Mouse (Mus musculus) embryonic facial prominence, embryonic 13.5 days (tissue): ENCODE measurements around the gene Spg7. TPM values are rescaled to one million over a fixed set of nuclear protein-coding genes. Genes with fewer than 3 reads are reported as not detected.
A peak's percentile ranks its signal among the peaks of the same experiment; 100 is the strongest.

Source experiments
- ATAC-seq: fragments of 200-750 bp; cut with Nextera tagmentation; 2 replicates; pipeline ENCODE4 v1.8.0; 2017; ENCODE audit warnings: low read depth; ENCODE audit not compliant: insufficient number of reproducible peaks, insufficient read depth, low FRiP score, low TSS enrichment
- H3K27ac ChIP-seq: fragments of 300-500 bp; sonication (generic); 2 replicates; pipeline ENCODE4 v1.5.1; 2015; ENCODE audit warnings: moderate library complexity, mild to moderate bottlenecking, inconsistent platforms
- H3K27me3 ChIP-seq: fragments of 300-500 bp; sonication (generic); 2 replicates; pipeline ENCODE4 v1.6.1; 2015; ENCODE audit warnings: mild to moderate bottlenecking, inconsistent platforms
- H3K36me3 ChIP-seq: fragments of 300-500 bp; sonication (generic); 2 replicates; pipeline ENCODE4 v1.6.1; 2015; ENCODE audit warnings: mild to moderate bottlenecking, inconsistent platforms
- H3K4me1 ChIP-seq: fragments of 300-500 bp; sonication (generic); 2 replicates; pipeline ENCODE4 v1.6.1; 2015; ENCODE audit warnings: inconsistent platforms
- H3K4me2 ChIP-seq: fragments of 300-500 bp; sonication (generic); 2 replicates; pipeline ENCODE4 v1.6.1; 2015; ENCODE audit warnings: moderate library complexity, mild to moderate bottlenecking, inconsistent platforms
- H3K4me3 ChIP-seq: fragments of 300-500 bp; sonication (generic); 2 replicates; pipeline ENCODE4 v1.5.1; 2015; ENCODE audit warnings: mild to moderate bottlenecking, inconsistent platforms
- H3K9ac ChIP-seq: fragments of 300-500 bp; sonication (generic); 2 replicates; pipeline ENCODE4 v1.6.1; 2015; ENCODE audit warnings: mild to moderate bottlenecking, inconsistent platforms
- H3K9me3 ChIP-seq: fragments of 300-500 bp; sonication (generic); 2 replicates; pipeline ENCODE4 v1.6.1; 2016; ENCODE audit warnings: inconsistent platforms
- WGBS: fragments of 180-500 bp; shearing (Covaris S2); methylation state at CpG from one replicate; pipeline ENCODE4 v1.1.7; 2015; ENCODE audit warnings: mixed read lengths; 5-methylcytosine and 5-hydroxymethylcytosine counted together
- polyA plus RNA-seq: library from polyadenylated mRNA; unstranded; fragments of >200 nt; fragmentation: Nextera tagmentation; extraction: Ambion mirVana; gene quantifications from 2 replicates; pipeline ENCODE4 v1.2.1, GENCODE M21; 2015

Spg7 gene
- 47.9 and 49.8 TPM in 2 replicates for polyA plus RNA-seq

GRCm38 (mm10) chr8:123062721-123063120, at the start of gene Spg7:
Gene Spg7, plus strand, starts transcription at chr8:123062942.
- H3K4me1 ChIP-seq: peaks cover 22% of the 10 kb centered on the region
- H3K9me3 ChIP-seq: no peaks in the 10 kb centered on the region
- H3K9ac ChIP-seq: no peak within 1 kb of the TSS
- 76% methylated on average over 7 of the region's 7 CpGs for WGBS
- H3K4me3 ChIP-seq: no peak within 1 kb of the TSS
- peaks cover 7% of the 10 kb centered on the region for H3K36me3 ChIP-seq
- no peak within 1 kb of the TSS for H3K4me2 ChIP-seq
- no peaks in the 10 kb centered on the region for H3K27me3 ChIP-seq
- ATAC-seq: no peak
- no peak within 1 kb of the TSS for H3K27ac ChIP-seq

GRCm38 (mm10) chr8:123014429-123014828, 48.3 kb upstream of the Spg7 start:
- Histone ChIP-seq H3K4me1 (peaks cover 22% of the 10 kb centered on the region), H3K27me3 (no peaks in the 10 kb centered on the region), H3K9ac (no peak overlapping the region), H3K27ac (no peak overlapping the region), H3K4me2 (no peak overlapping the region), H3K4me3 (no peak overlapping the region), H3K9me3 (no peaks in the 10 kb centered on the region), H3K36me3 (peaks cover 5% of the 10 kb centered on the region; the same call in 1 of the 2 replicates)
- 78% methylated on average over 7 of the region's 7 CpGs for WGBS
- no peak for ATAC-seq

GRCm38 (mm10) chr8:123015074-123015473, 47.7 kb upstream of the Spg7 start:
- no peak for ATAC-seq
- no peak overlapping the region for H3K4me2 ChIP-seq
- no peak overlapping the region for H3K9ac ChIP-seq
- 59% methylated on average over 3 of the region's 3 CpGs for WGBS
- peaks cover 22% of the 10 kb centered on the region for H3K4me1 ChIP-seq
- H3K27ac ChIP-seq: no peak overlapping the region
- H3K9me3 ChIP-seq: no peaks in the 10 kb centered on the region
- no peaks in the 10 kb centered on the region for H3K27me3 ChIP-seq
- H3K36me3 ChIP-seq: peaks cover 5% of the 10 kb centered on the region; the same call in 1 of the 2 replicates
- H3K4me3 ChIP-seq: no peak overlapping the region

- ATAC-seq: no peak
- Histone ChIP-seq H3K4me1 (peaks cover 34% of the 10 kb centered on the region), H3K9ac (no peak overlapping the region), H3K9me3 (no peaks in the 10 kb centered on the region), H3K27ac (no peak overlapping the region), H3K4me2 (no peak overlapping the region), H3K4me3 (no peak overlapping the region), H3K36me3 (peaks cover 5% of the 10 kb centered on the region; the same call in 1 of the 2 replicates), H3K27me3 (no peaks in the 10 kb centered on the region)
- WGBS: 91% methylated on average over 4 of the region's 4 CpGs
Measured at GRCm38 (mm10) chr8:123017143-123017542, 45.6 kb upstream of the Spg7 start.

- H3K4me3 ChIP-seq: no peak overlapping the region
- 77% methylated on average over 4 of the region's 4 CpGs for WGBS
- no peaks in the 10 kb centered on the region for H3K9me3 ChIP-seq
- no peak overlapping the region for H3K4me2 ChIP-seq
- no peak for ATAC-seq
- H3K27ac ChIP-seq: no peak overlapping the region
- H3K9ac ChIP-seq: peak overlapping the region; percentile 16; the same call in 1 of the 2 replicates
- H3K4me1 ChIP-seq: peaks cover 40% of the 10 kb centered on the region
- H3K36me3 ChIP-seq: peaks cover 5% of the 10 kb centered on the region; the same call in 1 of the 2 replicates
- no peaks in the 10 kb centered on the region for H3K27me3 ChIP-seq
Measured at GRCm38 (mm10) chr8:123018484-123019164, 44.1 kb upstream of the Spg7 start.

- Histone ChIP-seq H3K9ac (no peak overlapping the region), H3K27ac (no peak overlapping the region), H3K4me2 (no peak overlapping the region), H3K4me3 (no peak overlapping the region), H3K9me3 (no peaks in the 10 kb centered on the region), H3K36me3 (peaks cover 9% of the 10 kb centered on the region; the same call in 1 of the 2 replicates), H3K4me1 (peaks cover 40% of the 10 kb centered on the region), H3K27me3 (no peaks in the 10 kb centered on the region)
- ATAC-seq: no peak
- WGBS: 65% methylated on average over 2 of the region's 2 CpGs
Measured at GRCm38 (mm10) chr8:123020084-123020483, 42.7 kb upstream of the Spg7 start.

- H3K9ac ChIP-seq: no peak overlapping the region
- H3K4me1 ChIP-seq: peaks cover 39% of the 10 kb centered on the region
- WGBS: 77% methylated on average over 2 of the region's 2 CpGs
- no peak overlapping the region for H3K4me3 ChIP-seq
- no peaks in the 10 kb centered on the region for H3K27me3 ChIP-seq
- H3K4me2 ChIP-seq: no peak overlapping the region
- H3K9me3 ChIP-seq: no peaks in the 10 kb centered on the region
- no peak for ATAC-seq
- 0 out of 2 replicates have a peak overlapping the region, but pooled peaks have one; percentile 44 for H3K27ac ChIP-seq
- peaks cover 9% of the 10 kb centered on the region; the same call in 1 of the 2 replicates for H3K36me3 ChIP-seq
Measured at GRCm38 (mm10) chr8:123020859-123021258, 41.9 kb upstream of the Spg7 start.

- ATAC-seq: no peak
- H3K27me3 ChIP-seq: no peaks in the 10 kb centered on the region
- no peak overlapping the region for H3K4me3 ChIP-seq
- H3K4me2 ChIP-seq: no peak overlapping the region
- H3K4me1 ChIP-seq: peaks cover 39% of the 10 kb centered on the region
- H3K36me3 ChIP-seq: peaks cover 9% of the 10 kb centered on the region; the same call in 1 of the 2 replicates
- peak overlapping the region; percentile 53; the same call in 1 of the 2 replicates for H3K27ac ChIP-seq
- no peaks in the 10 kb centered on the region for H3K9me3 ChIP-seq
- H3K9ac ChIP-seq: no peak overlapping the region
- 68% methylated on average over 1 of the region's 1 CpGs for WGBS
Measured at GRCm38 (mm10) chr8:123021259-123021658, 41.5 kb upstream of the Spg7 start.

- H3K4me1 ChIP-seq: peaks cover 40% of the 10 kb centered on the region
- no peak overlapping the region for H3K27ac ChIP-seq
- ATAC-seq: no peak
Measured at GRCm38 (mm10) chr8:123022727-123023126, 40.0 kb upstream of the Spg7 start.

GRCm38 (mm10) chr8:123024226-123024625, 38.5 kb upstream of the Spg7 start:
- Histone ChIP-seq H3K4me2 (no peak overlapping the region), H3K36me3 (0 out of 2 replicates have a peak, but pooled peaks cover 10% of the 10 kb centered on the region), H3K9ac (no peak overlapping the region), H3K27me3 (no peaks in the 10 kb centered on the region), H3K27ac (no peak overlapping the region), H3K9me3 (no peaks in the 10 kb centered on the region), H3K4me1 (peaks cover 33% of the 10 kb centered on the region), H3K4me3 (no peak overlapping the region)
- ATAC-seq: no peak
- WGBS: 92% methylated on average over 2 of the region's 2 CpGs

More at GRCm38 (mm10) chr8:123022727-123023126, 40.0 kb upstream of the Spg7 start:
- Histone ChIP-seq H3K9me3 (no peaks in the 10 kb centered on the region), H3K4me3 (no peak overlapping the region), H3K36me3 (0 out of 2 replicates have a peak, but pooled peaks cover 5% of the 10 kb centered on the region), H3K27me3 (no peaks in the 10 kb centered on the region), H3K9ac (no peak overlapping the region), H3K4me2 (no peak overlapping the region)
- 81% methylated on average over 3 of the region's 3 CpGs for WGBS

GRCm38 (mm10) chr8:123025951-123026351, 36.8 kb upstream of the Spg7 start:
- no peak for ATAC-seq
- no peaks in the 10 kb centered on the region for H3K27me3 ChIP-seq
- H3K27ac ChIP-seq: no peak overlapping the region
- no peak overlapping the region for H3K4me3 ChIP-seq
- H3K9ac ChIP-seq: no peak overlapping the region
- peaks cover 27% of the 10 kb centered on the region for H3K4me1 ChIP-seq
- 0 out of 2 replicates have a peak, but pooled peaks cover 10% of the 10 kb centered on the region for H3K36me3 ChIP-seq
- WGBS: 75% methylated on average over 3 of the region's 3 CpGs
- no peaks in the 10 kb centered on the region for H3K9me3 ChIP-seq
- no peak overlapping the region for H3K4me2 ChIP-seq

GRCm38 (mm10) chr8:123027786-123028185, 35.0 kb upstream of the Spg7 start:
- ATAC-seq: no peak
- 91% methylated on average over 8 of the region's 8 CpGs for WGBS
- no peak overlapping the region for H3K4me3 ChIP-seq
- H3K36me3 ChIP-seq: 0 out of 2 replicates have a peak, but pooled peaks cover 10% of the 10 kb centered on the region
- H3K9me3 ChIP-seq: no peaks in the 10 kb centered on the region
- peaks cover 17% of the 10 kb centered on the region for H3K4me1 ChIP-seq
- H3K9ac ChIP-seq: no peak overlapping the region
- no peak overlapping the region for H3K4me2 ChIP-seq
- H3K27me3 ChIP-seq: no peaks in the 10 kb centered on the region
- H3K27ac ChIP-seq: no peak overlapping the region
